Mouse (Mus musculus): ENCODE data around the gene Rps16. TPM values are rescaled to one million over a fixed set of nuclear protein-coding genes. Genes with fewer than 3 reads are reported as not detected.
A peak's percentile ranks its signal among the peaks of the same experiment; 100 is the strongest.

Rps16 gene
- polyA plus RNA-seq (2021), result 713 TPM

- in situ Hi-C loops (cut with MboI; ENCODE audit: low pct_unique_long_range_greater_than_20kb), result no loop called here
- POLR2A ChIA-PET, result interaction anchor here (1.0 to 2.2 kb wide), 2 partner anchors 25 to 32 kb away, joined by 6 to 7 read pairs; no protein-coding TSS in a partner anchor
Measured at GRCm38 (mm10) chr7:28350155-28350883, at the start of gene Rps16. Gene Rps16, plus strand, starts transcription at chr7:28350652.

GRCm38 (mm10) chr7:28301616-28302433 lies 48.6 kb upstream of the Rps16 start, which contains the start of gene Dll3:
Gene Dll3, minus strand, starts transcription at chr7:28302238.
- CTCF ChIA-PET, result interaction anchor here (1.4 to 1.5 kb wide), 2 partner anchors 9 kb away, joined by 5 read pairs; no protein-coding TSS in a partner anchor
- H3K27me3 ChIP-seq, result no peaks in the 10 kb centered on the region
- POLR2A ChIA-PET, result no interaction called here
- TF ChIP-seq CTCF (IDR thresholded peaks at IDR 0.05), result no peak
- ATAC-seq (no peak), DNase-seq (ENCODE audit: low read depth, low spot score) (no peak)
- in situ Hi-C loops (cut with MboI; ENCODE audit: low pct_unique_long_range_greater_than_20kb), result loop anchor here (5.0 kb wide), 1 partner anchor 155 kb away; no protein-coding TSS in a partner anchor

More at GRCm38 (mm10) chr7:28350155-28350883, at the start of gene Rps16:
- H3K27me3 ChIP-seq, result no peaks in the 10 kb centered on the region
- CTCF ChIA-PET, result interaction anchor here (1.0 kb wide), 1 partner anchor 36 kb away, joined by 3 read pairs; no protein-coding TSS in a partner anchor
- TF ChIP-seq CTCF (IDR thresholded peaks at IDR 0.05), result no peak
- ATAC-seq (peak; percentile 51), DNase-seq (ENCODE audit: low read depth, low spot score) (peak; percentile 88)

DNA sequence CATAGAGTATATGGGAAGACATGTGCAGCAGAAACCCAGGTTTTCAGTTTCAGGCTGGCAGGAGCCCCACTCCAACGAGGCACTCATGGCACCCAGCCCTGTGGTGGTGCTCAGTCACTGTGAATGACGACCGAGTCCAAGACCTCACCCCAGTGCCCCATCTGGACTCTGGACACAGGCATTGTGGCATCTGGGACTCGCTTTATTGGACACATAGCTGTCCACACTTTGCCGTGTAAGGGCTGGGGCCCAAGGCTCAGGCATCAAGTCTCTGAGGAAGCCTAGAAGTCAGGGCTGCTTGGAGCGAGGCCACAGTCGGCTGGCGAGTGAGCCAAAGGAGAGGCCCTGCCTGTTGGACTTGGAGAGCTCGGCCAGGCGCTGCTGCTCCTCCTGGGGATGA lies 44.8 kb upstream of the Rps16 start:
- ChIA-PET CTCF (no interaction called here), POLR2A (no interaction called here)
- no peak for TF ChIP-seq CTCF (IDR thresholded peaks at IDR 0.05)
- ATAC-seq, result no peak
- no peaks in the 10 kb centered on the region for H3K27me3 ChIP-seq
- DNase-seq (ENCODE audit: low read depth, low spot score), result no peak
- in situ Hi-C loops (cut with MboI; ENCODE audit: low pct_unique_long_range_greater_than_20kb), result no loop called here

GRCm38 (mm10) chr7:28306216-28306615 lies 44.2 kb upstream of the Rps16 start:
- ChIA-PET POLR2A (no interaction called here), CTCF (no interaction called here)
- TF ChIP-seq CTCF (IDR thresholded peaks at IDR 0.05), result no peak
- ATAC-seq (no peak), DNase-seq (ENCODE audit: low read depth, low spot score) (no peak)
- in situ Hi-C loops (cut with MboI; ENCODE audit: low pct_unique_long_range_greater_than_20kb), result no loop called here
- H3K27me3 ChIP-seq, result no peaks in the 10 kb centered on the region

GRCm38 (mm10) chr7:28309737-28310136 lies 40.7 kb upstream of the Rps16 start:
- ATAC-seq (no peak), DNase-seq (ENCODE audit: low read depth, low spot score) (no peak)
- ChIA-PET POLR2A (no interaction called here), CTCF (interaction anchor here (1.4 kb wide), 1 partner anchor 8 kb away, joined by 5 read pairs; the partner anchor contains the start of gene Dll3)
- in situ Hi-C loops (cut with MboI; ENCODE audit: low pct_unique_long_range_greater_than_20kb), result no loop called here
- no peak for TF ChIP-seq CTCF (IDR thresholded peaks at IDR 0.05)
- H3K27me3 ChIP-seq, result no peaks in the 10 kb centered on the region

DNA sequence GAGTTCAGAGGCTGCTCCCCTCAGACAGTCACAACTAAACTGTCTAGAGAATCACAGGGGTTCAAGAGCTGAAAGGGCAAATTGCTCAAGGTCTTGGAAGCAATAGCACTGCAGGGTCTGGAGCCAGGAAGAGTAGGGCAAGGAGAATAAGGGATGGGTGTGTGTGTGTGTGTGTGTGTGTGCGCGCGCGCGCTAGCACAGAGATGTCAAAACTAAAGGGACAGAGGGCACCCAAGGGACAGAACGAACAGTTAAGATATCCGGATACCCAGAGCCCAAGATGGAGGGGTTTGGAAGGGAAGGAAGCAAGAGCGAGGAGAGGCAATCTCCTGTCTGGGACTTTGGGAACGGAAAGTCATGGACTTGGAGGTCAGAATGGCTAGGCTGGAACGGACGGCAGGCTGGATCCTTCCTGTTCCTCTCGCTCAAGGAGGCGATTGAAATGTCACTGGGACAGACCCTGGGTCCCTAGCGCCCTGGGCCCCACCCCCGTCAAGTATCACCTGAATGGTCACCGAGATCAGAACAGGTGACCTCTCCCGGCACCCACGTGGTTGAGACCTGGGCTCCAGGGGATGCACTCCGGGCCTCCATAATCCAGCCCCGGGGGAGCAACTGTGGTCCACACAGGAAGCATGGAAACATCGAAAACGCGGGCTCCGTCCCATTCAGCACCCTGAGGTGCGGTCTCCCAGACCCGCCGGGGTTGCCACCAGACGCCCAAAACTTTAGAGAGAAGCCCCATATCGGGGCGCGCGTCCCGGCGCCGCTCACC lies 39.1 kb upstream of the Rps16 start:
- peak; percentile 27 for ATAC-seq
- in situ Hi-C loops (cut with MboI; ENCODE audit: low pct_unique_long_range_greater_than_20kb), result no loop called here
- no peaks in the 10 kb centered on the region for H3K27me3 ChIP-seq
- ChIA-PET CTCF (interaction anchor here (1.4 kb wide), 1 partner anchor 9 kb away, joined by 5 read pairs; the partner anchor contains the start of gene Dll3), POLR2A (no interaction called here)
- TF ChIP-seq CTCF (IDR thresholded peaks at IDR 0.05), result no peak
- no peak for DNase-seq (ENCODE audit: low read depth, low spot score)

DNA sequence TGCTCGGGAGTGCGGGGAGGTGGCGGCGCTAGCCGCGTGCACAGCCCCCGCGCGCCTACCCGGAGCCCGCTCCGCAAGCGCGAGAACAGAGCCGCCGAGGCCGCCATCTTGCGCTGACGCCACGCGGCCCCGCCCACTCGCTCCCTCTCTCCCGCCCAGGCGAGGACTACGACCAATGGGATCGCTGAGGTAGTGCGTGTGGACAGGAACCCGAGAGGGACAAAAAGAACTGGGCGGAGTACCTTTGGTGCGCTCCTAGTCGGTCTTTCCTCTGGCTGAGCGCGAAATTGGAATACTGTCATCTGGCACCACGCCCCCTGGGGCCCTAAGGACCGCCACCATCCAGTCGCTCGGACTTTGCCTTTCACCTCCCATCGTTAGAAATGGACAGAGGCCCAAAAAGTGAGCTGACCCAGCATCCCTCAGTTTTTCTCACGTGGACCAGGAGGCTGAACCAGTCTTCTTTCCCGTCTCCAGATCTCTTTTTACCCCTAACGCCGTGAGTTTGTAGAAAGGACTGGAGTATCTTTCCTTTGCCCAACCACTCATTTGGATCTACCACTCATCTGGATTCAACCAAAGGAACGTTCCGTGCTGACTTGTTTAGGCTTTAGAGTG lies 38.4 kb upstream of the Rps16 start, which contains the start of gene Timm50:
Gene Timm50 (minus strand): TSS at position 147 of the 618 bp plus-strand sequence.
- no peaks in the 10 kb centered on the region for H3K27me3 ChIP-seq
- ChIA-PET POLR2A (interaction anchor here (0.6 kb wide), 1 partner anchor 515 kb away, joined by 3 read pairs; no protein-coding TSS in a partner anchor), CTCF (no interaction called here)
- ATAC-seq (peak; percentile 81), DNase-seq (ENCODE audit: low read depth, low spot score) (peak; percentile 77)
- no peak for TF ChIP-seq CTCF (IDR thresholded peaks at IDR 0.05)
- in situ Hi-C loops (cut with MboI; ENCODE audit: low pct_unique_long_range_greater_than_20kb), result no loop called here

DNA sequence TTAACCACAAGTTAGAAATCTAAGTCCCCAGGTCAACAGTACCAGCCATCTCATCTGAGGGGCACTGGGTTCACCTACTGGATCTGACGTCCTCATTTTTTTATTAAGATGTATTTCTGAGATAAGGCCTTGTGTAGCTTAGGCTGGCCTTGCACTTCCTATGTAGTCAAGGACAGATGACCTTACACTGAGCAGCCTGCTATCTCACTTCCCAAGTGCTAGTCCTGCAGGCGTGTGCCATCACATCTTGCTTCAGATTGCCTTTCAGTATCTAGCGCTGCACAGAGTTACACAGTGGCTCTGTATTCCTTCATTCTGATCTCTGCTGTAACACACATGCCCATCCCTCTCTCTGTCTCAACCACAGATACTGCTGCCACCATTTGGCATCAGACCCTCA lies 32.4 kb upstream of the Rps16 start:
- ATAC-seq, result no peak
- no peaks in the 10 kb centered on the region for H3K27me3 ChIP-seq
- ChIA-PET POLR2A (no interaction called here), CTCF (interaction anchor here (1.4 kb wide), 1 partner anchor 27 kb away, joined by 3 read pairs; no protein-coding TSS in a partner anchor)
- in situ Hi-C loops (cut with MboI; ENCODE audit: low pct_unique_long_range_greater_than_20kb), result no loop called here
- TF ChIP-seq CTCF (IDR thresholded peaks at IDR 0.05), result no peak
- DNase-seq (ENCODE audit: low read depth, low spot score), result no peak

GRCm38 (mm10) chr7:28318714-28319113 lies 31.7 kb upstream of the Rps16 start:
- no peak for DNase-seq (ENCODE audit: low read depth, low spot score)
- ATAC-seq, result no peak
- CTCF ChIA-PET, result interaction anchor here (1.1 to 1.4 kb wide), 2 partner anchors 15 to 26 kb away, joined by 3 read pairs; no protein-coding TSS in a partner anchor
- in situ Hi-C loops (cut with MboI; ENCODE audit: low pct_unique_long_range_greater_than_20kb), result no loop called here
- POLR2A ChIA-PET, result no interaction called here
- no peak for TF ChIP-seq CTCF (IDR thresholded peaks at IDR 0.05)
- H3K27me3 ChIP-seq, result no peaks in the 10 kb centered on the region
